Mouse (Mus musculus) lung, adult 2 months (tissue): ENCODE measurements at regions not wholly inside any gene's neighbourhood (a gene's known extent, or its start where the extent isn't known, plus 50 kb on each side); places are given as distances from the start of the nearest gene placed in this dataset.

Experiments used
- CTCF ChIP-seq: fragments of 200-500 bp; IDR thresholded peaks from 2 replicates; pipeline ENCODE4 v1.5.1; 2011; ENCODE audit warnings: mild to moderate bottlenecking, low read length, control low read depth; ENCODE audit not compliant: insufficient read depth
- POLR2A ChIP-seq: fragments of 200-500 bp; IDR thresholded peaks from 2 replicates; pipeline ENCODE4 v1.6.1; 2011; ENCODE audit warnings: low read depth, mild to moderate bottlenecking, control low read depth, low read length, borderline replicate concordance; ENCODE audit errors: extremely low read depth

DNA sequence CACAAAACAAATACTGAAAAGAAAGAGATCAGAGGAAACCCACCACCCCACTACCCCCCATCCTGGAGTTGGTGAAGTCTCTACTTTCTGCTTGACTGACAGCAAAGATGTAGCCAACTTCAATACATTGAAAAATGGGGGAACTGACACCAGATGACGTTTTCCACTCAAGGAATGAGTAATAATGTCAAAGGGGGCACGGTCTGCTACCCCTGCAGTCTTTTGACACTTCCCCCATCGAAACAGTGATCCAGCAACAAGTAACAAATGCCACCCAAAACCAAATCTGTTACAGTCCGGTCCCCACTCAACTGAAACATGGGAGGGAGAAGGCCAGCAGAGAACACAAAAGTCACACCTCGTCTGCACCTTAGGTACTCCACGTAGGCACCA is 94.5 kb downstream of the Fasl start:
- TF ChIP-seq CTCF, result no peak
- TF ChIP-seq POLR2A, result no peak
